Mouse (Mus musculus) heart, adult 2 months (tissue): ENCODE data around the gene Srprb. TPM values are rescaled to one million over a fixed set of nuclear protein-coding genes. Genes with fewer than 3 reads are reported as not detected.

Experiments used
- DNase-seq, 2 experiments: peaks; one replicate each; pipeline ENCODE4 v3.0.0; 2021
- H3K27ac ChIP-seq: fragments of 200-600 bp; 2 replicates; pipeline ENCODE4 v1.8.1; 2022
- H3K27me3 ChIP-seq: fragments of 200-500 bp; 2 replicates; pipeline ENCODE4 v1.6.1; 2012; ENCODE audit warnings: mild to moderate bottlenecking, low read length, inconsistent platforms, mixed read lengths; ENCODE audit not compliant: control insufficient read depth, insufficient read depth
- H3K36me3 ChIP-seq: fragments of 200-500 bp; 2 replicates; pipeline ENCODE4 v1.6.1; 2012; ENCODE audit warnings: low read length, inconsistent platforms; ENCODE audit not compliant: control insufficient read depth, insufficient read depth
- H3K4me1 ChIP-seq: fragments of 200-500 bp; 2 replicates; pipeline ENCODE4 v1.6.1; 2011; ENCODE audit warnings: low read length; ENCODE audit not compliant: control insufficient read depth, insufficient read depth
- H3K4me3 ChIP-seq: fragments of 200-600 bp; 2 replicates; pipeline ENCODE4 v1.8.1; 2022
- H3K79me2 ChIP-seq: fragments of 200-500 bp; replicated peaks from 2 replicates; pipeline ENCODE4 v1.6.1; 2012; ENCODE audit warnings: mild to moderate bottlenecking, inconsistent platforms, low read length, moderate library complexity, mixed read lengths; ENCODE audit not compliant: control insufficient read depth, insufficient read depth
- H3K9ac ChIP-seq: fragments of 200-500 bp; 2 replicates; pipeline ENCODE4 v1.6.1; 2012; ENCODE audit warnings: low read depth, mild to moderate bottlenecking, control low read depth, inconsistent platforms, low read length, mixed read lengths
- CTCF ChIP-seq: fragments of 200-600 bp; IDR thresholded peaks from 2 replicates; pipeline ENCODE4 v1.8.1; 2022; ENCODE audit warnings: antibody characterized with exemption, mild to moderate bottlenecking, moderate library complexity
- EP300 ChIP-seq: fragments of 200-500 bp; IDR thresholded peaks from 2 replicates; pipeline ENCODE4 v1.6.1; 2011; ENCODE audit warnings: low read depth, low read length, control low read depth; ENCODE audit not compliant: insufficient read depth
- POLR2A ChIP-seq: fragments of 200-500 bp; IDR thresholded peaks from 2 replicates; pipeline ENCODE4 v1.6.1; 2011; ENCODE audit warnings: mild to moderate bottlenecking, low read depth, low read length, control low read depth; ENCODE audit not compliant: insufficient read depth
- WGBS: fragments of 180-500 bp; shearing (Covaris S2); methylation state at CpG from one replicate; pipeline ENCODE4 v1.1.7; 2018; 5-methylcytosine and 5-hydroxymethylcytosine counted together
- intact Hi-C: fragments of 180-260 bp; cut with DNase I; formaldehyde crosslinking; loops from one replicate; pipeline ENCODE4 v1.15.1; 2025
- polyA plus RNA-seq: library from polyadenylated mRNA; depleted of rRNA; stranded (reverse); fragments of >200 nt; gene quantifications from 2 replicates; pipeline ENCODE4 v1.2.3, GENCODE M21; 2012
- total RNA-seq, 2 experiments: library from RNA; stranded (reverse); gene quantifications; 2 replicates each; pipeline ENCODE4 v1.2.3; 2021

Srprb gene
- total and polyA plus RNA-seq, 3 experiments: 19.4 to 31.0 (median 19.8) TPM

DNA sequence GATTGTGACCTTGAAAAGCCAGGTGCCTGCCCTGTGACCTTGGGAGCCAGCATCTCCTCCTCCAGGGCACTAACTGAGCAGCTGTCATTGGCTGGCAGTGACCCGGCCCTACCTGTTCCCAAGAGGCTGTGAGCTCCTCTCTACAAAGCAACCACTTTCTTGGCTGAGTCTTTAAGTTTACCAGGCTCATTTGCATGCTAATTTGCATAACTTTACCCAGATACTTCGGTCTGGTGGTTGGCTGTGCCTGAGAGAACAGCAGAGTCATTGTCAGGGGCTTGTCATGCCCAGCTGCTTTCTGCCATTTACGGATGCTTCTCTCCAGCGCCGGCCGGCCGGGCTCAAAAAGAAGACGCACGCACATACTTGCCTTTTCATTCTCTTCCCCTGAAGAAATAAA is 55.2 kb downstream of the Srprb start:
- WGBS: 70% methylated on average over 9 of the region's 9 CpGs
- DNase-seq: no peak
- no peak for TF ChIP-seq CTCF
- no peak for TF ChIP-seq EP300
- TF ChIP-seq POLR2A: no peak
- no peak overlapping the region for H3K4me3 ChIP-seq
- H3K27me3 ChIP-seq: no peaks in the 10 kb centered on the region
- H3K27ac ChIP-seq: no peak overlapping the region
- no peaks in the 10 kb centered on the region for H3K79me2 ChIP-seq
- no peak overlapping the region for H3K9ac ChIP-seq
- no peaks in the 10 kb centered on the region for H3K36me3 ChIP-seq
- H3K4me1 ChIP-seq: no peaks in the 10 kb centered on the region
- intact Hi-C loops: no loop called here

DNA sequence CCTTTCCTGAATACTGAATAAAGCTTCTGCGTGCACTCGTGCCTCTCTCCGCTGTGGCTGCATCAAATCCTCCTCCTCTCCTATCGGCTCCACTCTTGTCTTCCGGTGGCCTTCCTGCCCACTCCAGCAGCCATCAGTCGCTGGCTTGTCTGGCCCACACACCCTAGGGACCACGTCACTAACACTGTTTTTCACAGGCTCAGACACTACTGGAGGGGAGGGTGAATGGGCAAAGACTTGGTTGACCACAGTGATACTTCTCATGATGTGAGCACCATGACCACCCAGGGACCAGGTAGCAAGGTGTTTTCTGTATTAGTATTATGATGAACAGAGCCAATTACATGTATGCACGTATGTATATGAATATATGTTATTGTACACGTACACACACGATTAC is 55.7 kb downstream of the Srprb start:
- Histone ChIP-seq H3K4me1 (no peaks in the 10 kb centered on the region), H3K27me3 (no peaks in the 10 kb centered on the region), H3K79me2 (no peaks in the 10 kb centered on the region), H3K36me3 (no peaks in the 10 kb centered on the region), H3K4me3 (no peak overlapping the region), H3K27ac (no peak overlapping the region), H3K9ac (no peak overlapping the region)
- 75% methylated on average over 10 of the region's 10 CpGs for WGBS
- intact Hi-C loops: no loop called here
- no peak for DNase-seq
- TF ChIP-seq POLR2A (no peak), EP300 (no peak), CTCF (no peak)

DNA sequence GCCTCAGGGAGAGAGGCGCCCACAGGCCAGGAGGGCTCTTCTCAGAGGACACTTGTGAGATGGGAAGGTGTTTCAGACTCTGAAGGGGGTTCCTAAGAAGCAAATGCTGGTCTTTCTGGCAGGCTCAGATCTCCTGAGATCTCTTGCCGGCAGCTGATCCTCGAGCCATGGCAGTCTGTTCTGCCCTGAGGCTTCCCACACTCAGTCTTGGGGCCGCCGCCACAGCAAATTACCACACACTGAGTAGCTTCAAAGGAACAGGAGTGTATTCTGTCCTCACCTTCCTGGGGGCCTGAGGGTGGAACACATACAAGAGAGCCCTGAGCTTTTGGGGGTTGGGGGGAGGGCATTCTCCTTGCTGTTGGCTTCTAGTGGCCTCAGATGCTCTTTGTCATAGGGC is 56.6 kb downstream of the Srprb start:
- TF ChIP-seq CTCF (no peak), EP300 (no peak), POLR2A (no peak)
- no peaks in the 10 kb centered on the region for H3K27me3 ChIP-seq
- DNase-seq: no peak
- H3K4me1 ChIP-seq: no peaks in the 10 kb centered on the region
- H3K27ac ChIP-seq: no peak overlapping the region
- intact Hi-C loops: no loop called here
- H3K9ac ChIP-seq: no peak overlapping the region
- H3K36me3 ChIP-seq: no peaks in the 10 kb centered on the region
- no peaks in the 10 kb centered on the region for H3K79me2 ChIP-seq
- no peak overlapping the region for H3K4me3 ChIP-seq
- WGBS: 83% methylated on average over 5 of the region's 5 CpGs

DNA sequence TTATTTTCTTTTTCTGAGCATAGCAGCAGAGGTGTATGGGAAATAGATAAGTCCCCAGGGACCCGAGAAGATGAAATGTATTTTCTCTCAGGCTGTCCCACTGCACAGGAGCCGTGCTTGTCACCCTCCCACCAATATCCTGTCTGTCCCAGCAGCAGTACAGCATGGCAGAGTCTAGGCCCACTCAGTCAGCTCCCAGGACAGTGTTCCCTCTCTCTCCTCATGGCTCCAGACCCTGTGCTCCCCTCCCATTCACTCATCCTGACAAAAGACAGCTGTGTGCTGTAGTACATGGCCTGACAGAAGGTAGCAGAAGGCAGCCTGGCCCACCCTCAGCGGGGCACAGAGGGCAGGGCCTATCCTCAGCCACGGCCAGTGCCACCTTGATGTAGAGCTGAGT is 58.1 kb downstream of the Srprb start:
- intact Hi-C loops: no loop called here
- Histone ChIP-seq H3K79me2 (no peaks in the 10 kb centered on the region), H3K27ac (no peak overlapping the region), H3K27me3 (no peaks in the 10 kb centered on the region), H3K4me3 (no peak overlapping the region), H3K9ac (no peak overlapping the region), H3K36me3 (no peaks in the 10 kb centered on the region), H3K4me1 (peaks cover 2% of the 10 kb centered on the region; the same call in 1 of the 2 replicates)
- no peak for DNase-seq
- TF ChIP-seq EP300: no peak
- TF ChIP-seq CTCF: no peak
- no peak for TF ChIP-seq POLR2A
- 51% methylated on average over 4 of the region's 4 CpGs for WGBS

DNA sequence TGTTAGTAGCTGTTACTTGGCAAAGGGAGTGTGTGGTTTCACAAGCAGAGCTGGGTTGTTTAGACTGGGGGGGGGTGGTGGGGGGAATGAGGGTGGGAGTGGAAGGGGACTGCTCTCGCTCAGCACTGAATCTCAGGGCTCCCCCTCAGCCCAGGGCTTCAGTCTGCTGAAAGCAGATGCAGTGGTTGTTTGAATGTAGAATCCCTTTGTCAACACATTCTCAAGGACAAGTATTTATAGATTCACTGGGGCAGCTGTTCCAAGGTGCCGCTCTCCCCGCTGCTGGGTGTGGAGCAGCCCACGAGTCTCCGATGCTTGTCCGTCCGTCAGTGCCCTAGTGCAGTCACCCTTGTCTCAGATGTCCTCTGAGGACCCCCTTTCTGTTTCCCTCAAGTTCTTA is 60.7 kb downstream of the Srprb start:
- H3K27ac ChIP-seq: no peak overlapping the region
- H3K4me3 ChIP-seq: no peak overlapping the region
- H3K9ac ChIP-seq: no peak overlapping the region
- H3K4me1 ChIP-seq: peaks cover 2% of the 10 kb centered on the region; the same call in 1 of the 2 replicates
- H3K27me3 ChIP-seq: no peaks in the 10 kb centered on the region
- TF ChIP-seq EP300 (no peak), POLR2A (no peak)
- 77% methylated on average over 7 of the region's 7 CpGs for WGBS
- DNase-seq: no peak
- intact Hi-C loops: no loop called here
- no peaks in the 10 kb centered on the region for H3K36me3 ChIP-seq
- no peaks in the 10 kb centered on the region for H3K79me2 ChIP-seq

DNA sequence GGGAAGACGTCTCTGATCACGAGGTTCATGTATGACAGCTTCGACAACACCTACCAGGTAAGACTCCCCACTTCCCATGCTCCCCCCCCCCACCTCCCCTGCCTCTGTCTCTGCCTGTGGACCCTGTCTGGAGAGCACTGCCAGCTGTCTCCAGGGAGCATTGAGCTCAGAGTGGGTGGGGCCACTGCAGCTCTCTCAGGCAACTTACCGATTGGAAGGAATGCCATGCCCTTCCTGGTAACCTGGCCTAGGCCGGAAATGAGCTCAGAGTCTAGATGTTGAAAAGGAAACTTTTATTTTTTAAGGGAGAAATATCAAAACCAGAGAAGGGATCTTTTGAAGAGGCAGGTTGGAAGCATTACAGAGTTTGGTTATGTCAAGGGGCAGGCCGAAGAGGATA is 61.6 kb downstream of the Srprb start:
- no peak overlapping the region for H3K27ac ChIP-seq
- H3K79me2 ChIP-seq: no peaks in the 10 kb centered on the region
- intact Hi-C loops: no loop called here
- no peak overlapping the region for H3K4me3 ChIP-seq
- peaks cover 2% of the 10 kb centered on the region; the same call in 1 of the 2 replicates for H3K4me1 ChIP-seq
- TF ChIP-seq POLR2A (no peak), CTCF (no peak), EP300 (no peak)
- 77% methylated on average over 6 of the region's 6 CpGs for WGBS
- no peaks in the 10 kb centered on the region for H3K27me3 ChIP-seq
- no peak overlapping the region for H3K9ac ChIP-seq
- no peaks in the 10 kb centered on the region for H3K36me3 ChIP-seq
- DNase-seq: no peak
